Mouse (Mus musculus) erythroblast, embryonic 14.5 days (primary cell): ENCODE measurements around the gene Tdg.

Experiments
- GATA1 ChIP-seq: IDR thresholded peaks from 2 replicates; pipeline ENCODE4 v1.6.1; 2012; ENCODE audit warnings: low read length, inconsistent platforms, mixed read lengths
- TAL1 ChIP-seq: IDR thresholded peaks from 3 replicates; pipeline ENCODE4 v1.6.1; 2012; ENCODE audit warnings: low read length, inconsistent platforms, mixed read lengths

GRCm38 (mm10) chr10:82666436-82667234, 37.0 kb downstream of the Tdg start:
- TF ChIP-seq TAL1 = no peak
- no peak for TF ChIP-seq GATA1
